Mouse (Mus musculus) skeletal muscle tissue, postnatal 0 days (tissue): ENCODE measurements around the gene Ap3b2. TPM values are rescaled to one million over a fixed set of nuclear protein-coding genes. Genes with fewer than 3 reads are reported as not detected.

ENCODE experiments used
- microRNA counts: library from miRNA; unstranded; fragments of <30 nt; microRNA quantifications from one replicate; lab custom pipeline; 2015
- polyA plus RNA-seq: library from polyadenylated mRNA; unstranded; fragments of >200 nt; fragmentation: Nextera tagmentation; extraction: Ambion mirVana; gene quantifications from 2 replicates; pipeline ENCODE4 v1.2.1, GENCODE M21; 2015

Gene Ap3b2
- 0.22 and 0.36 TPM in 2 replicates for polyA plus RNA-seq

DNA sequence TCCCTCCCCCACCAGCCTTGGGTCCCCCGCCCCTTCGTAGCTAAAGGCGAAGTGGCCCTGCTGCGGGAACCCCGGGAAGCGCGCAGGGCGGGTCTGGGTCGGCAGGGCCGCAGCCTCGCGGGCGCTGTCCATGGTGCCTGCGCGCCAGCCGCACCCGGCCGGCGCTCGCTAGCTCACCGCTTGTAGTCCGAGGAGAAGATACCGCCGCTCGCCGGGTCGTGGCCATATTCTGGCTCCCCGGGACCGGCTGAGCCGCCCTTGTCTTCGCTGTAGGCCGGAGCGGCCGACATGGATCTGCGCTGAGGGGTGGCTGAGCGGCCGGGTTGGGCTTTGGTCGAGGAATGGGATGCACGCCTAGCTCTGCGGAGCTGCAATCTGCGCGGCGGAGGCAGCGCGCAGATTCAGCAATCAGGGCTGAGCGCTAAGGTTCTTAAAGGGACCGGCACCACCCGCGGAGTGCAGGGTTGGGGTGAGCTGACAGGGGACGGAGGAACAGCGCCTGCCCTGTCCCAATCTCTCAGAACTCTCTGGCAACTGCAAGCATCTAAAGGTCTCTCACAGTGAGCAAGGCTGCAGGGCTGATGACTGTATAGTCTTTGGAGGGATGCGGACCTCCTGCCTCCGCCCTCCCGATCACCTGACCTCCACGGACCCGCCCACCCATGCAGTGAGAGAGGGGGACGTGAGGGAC, at the start of gene Ap3b2:
Gene Ap3b2 (minus strand): TSS at position 595 of the 691 bp plus-strand sequence.

DNA sequence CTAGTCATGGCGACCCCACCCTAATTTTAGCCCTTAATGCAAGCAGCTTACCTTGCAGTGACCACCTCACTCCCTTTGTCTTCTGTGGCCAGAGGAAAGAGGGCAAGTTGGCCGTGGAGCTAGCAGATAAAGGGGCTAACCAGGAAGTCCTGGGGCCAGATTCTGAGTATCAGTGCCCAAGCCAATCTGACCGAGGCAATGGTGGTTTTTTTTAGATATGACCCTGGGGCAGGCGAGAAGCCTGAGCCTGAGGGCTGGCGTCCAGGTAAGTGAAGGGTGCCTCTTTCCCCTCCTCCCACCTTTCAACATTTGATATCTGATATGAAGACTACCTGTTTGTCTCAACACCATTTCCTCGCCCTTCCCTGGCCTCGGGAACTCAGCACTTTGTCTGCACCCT, 4.5 kb upstream of the Ap3b2 start, which contains the start of gene BC048679:
Gene BC048679 (minus strand): TSS at position 101 of the 400 bp plus-strand sequence.

DNA sequence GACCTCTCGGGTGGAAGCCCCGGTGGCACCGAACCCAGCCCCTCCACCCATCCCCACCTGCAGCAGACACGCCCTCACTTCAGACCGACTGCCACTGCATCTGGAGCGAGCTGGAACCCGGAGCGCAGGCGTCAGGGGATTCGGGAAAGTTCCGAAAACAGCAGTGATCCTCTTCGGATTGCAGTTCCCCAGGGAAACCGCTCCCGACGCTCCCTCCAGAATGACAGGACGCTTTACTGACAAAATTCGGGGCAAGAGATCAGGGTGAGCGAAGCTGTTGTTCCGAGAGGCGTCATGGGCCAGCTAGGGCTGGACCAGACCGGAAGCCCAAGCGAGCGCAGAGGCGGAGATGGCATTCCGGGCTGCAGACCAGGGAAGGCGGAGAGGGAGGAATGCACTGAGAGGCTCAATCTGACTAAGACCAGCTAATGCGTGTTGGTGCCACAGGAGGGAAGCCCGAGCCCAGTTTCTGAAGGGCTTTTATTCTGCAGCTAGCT, 38.5 kb downstream of the Ap3b2 start, which contains the start of gene Cpeb1:
Gene Cpeb1 (minus strand): TSS at position 311 of the 497 bp plus-strand sequence.

MicroRNA genes within 50 kb of the gene (microRNA counts, 519-probe panel; counts per million panel counts)
- microRNA mmu-miR-1839-3p (lab: Ali Mortazavi, UCI) (296 counts per million, percentile 58 among the panel's probes with 10 or more counts), microRNA mmu-miR-1839-5p (lab: Ali Mortazavi, UCI) (3,302 counts per million, percentile 74 among the panel's probes with 10 or more counts)

Other genes starting within 250 kb of the Ap3b2 start
- gene Rps17, start 148.7 kb downstream of the Ap3b2 start, polyA plus RNA-seq: 757 and 815 TPM in 2 replicates
- 0.96 and 1.7 TPM in 2 replicates for gene Cpeb1, start 38.5 kb downstream of the Ap3b2 start, polyA plus RNA-seq
- not detected in 2 replicates for gene BC048679, start 4.4 kb upstream of the Ap3b2 start, polyA plus RNA-seq
- gene Fsd2, start 73.0 kb upstream of the Ap3b2 start, polyA plus RNA-seq: 69.0 and 71.0 TPM in 2 replicates
- 3.2 and 5.1 TPM in 2 replicates for gene Whamm, start 77.3 kb upstream of the Ap3b2 start, polyA plus RNA-seq
- gene Homer2, start 213.6 kb upstream of the Ap3b2 start, polyA plus RNA-seq: 10.4 and 13.9 TPM in 2 replicates